Mouse (Mus musculus): ENCODE results near the gene Efemp2.

- TF ChIP-seq CTCF (IDR thresholded peaks at IDR 0.05 in 2 of 3, conservative IDR thresholded peaks at IDR 0.05 in 1 of 3; ENCODE audit: control insufficient read depth in 1 of 3, insufficient read depth in 1 of 3, low read depth in 2 of 3, low read length in 3 of 3, poor library complexity in 1 of 3, severe bottlenecking in 1 of 3) (no peak), TAL1 (IDR thresholded peaks at IDR 0.05; ENCODE audit: low read length) (no peak), POLR2A (IDR thresholded peaks at IDR 0.05; ENCODE audit: control insufficient read depth in 1 of 2, insufficient read depth in 1 of 2, low read depth in 1 of 2, low read length in 2 of 2, poor library complexity in 1 of 2) (peak in 1 of 2 experiments; percentile 24; a peak in 1 of 4 replicates), BHLHE40 (IDR thresholded peaks at IDR 0.05; ENCODE audit: borderline replicate concordance, low read depth, low read length) (no peak), ZNF384 (IDR thresholded peaks at IDR 0.05; ENCODE audit: low read depth, low read length) (no peak), UBTF (IDR thresholded peaks at IDR 0.05; ENCODE audit: borderline replicate concordance, insufficient read depth, low read depth, low read length) (no peak), MAX (IDR thresholded peaks at IDR 0.05; ENCODE audit: low read length) (0 out of 2 replicates have a peak, but pooled peaks have one; percentile 9), GATA1 (IDR thresholded peaks at IDR 0.05; ENCODE audit: low read depth, low read length) (no peak), CHD1 (IDR thresholded peaks at IDR 0.05; ENCODE audit: low read depth, low read length) (no peak), EP300 (IDR thresholded peaks at IDR 0.05; ENCODE audit: low read depth in 1 of 2, low read length in 2 of 2) (no peak), USF1 (IDR thresholded peaks at IDR 0.05; ENCODE audit: low read depth, low read length) (no peak), E2F4 (IDR thresholded peaks at IDR 0.05; ENCODE audit: borderline replicate concordance, low read depth, low read length) (no peak), KAT2A (conservative IDR thresholded peaks at IDR 0.05; ENCODE audit: low read depth, low read length) (no peak), POLR2AphosphoS2 (IDR thresholded peaks at IDR 0.05; ENCODE audit: low read length) (no peak)
These were observed 39.2 kb downstream of the Efemp2 start for GRCm38 (mm10) chr19:5513005-5513349.
